Mouse (Mus musculus) erythroblast, embryonic 14.5 days (primary cell): Measurements from ENCODE around the gene Erbb2. TPM values are rescaled to one million over a fixed set of nuclear protein-coding genes. Genes with fewer than 3 reads are reported as not detected.
A peak's percentile ranks its signal among the peaks of the same experiment; 100 is the strongest.

Experiments used
- H3K27me3 ChIP-seq: 2 replicates; pipeline ENCODE4 v1.6.1; 2012; ENCODE audit warnings: inconsistent platforms; ENCODE audit not compliant: control insufficient read depth
- H3K36me3 ChIP-seq: 2 replicates; pipeline ENCODE4 v1.6.1; 2012; ENCODE audit warnings: mild to moderate bottlenecking, inconsistent platforms; ENCODE audit not compliant: control insufficient read depth
- H3K4me1 ChIP-seq: 2 replicates; pipeline ENCODE4 v1.6.1; 2012; ENCODE audit warnings: inconsistent platforms; ENCODE audit not compliant: control insufficient read depth
- H3K4me3 ChIP-seq: replicated peaks from 2 replicates; pipeline ENCODE3; 2012; ENCODE audit warnings: moderate library complexity, mild to moderate bottlenecking, inconsistent platforms
- H3K9me3 ChIP-seq: 2 replicates; pipeline ENCODE4 v1.6.1; 2012; ENCODE audit warnings: low read length, inconsistent platforms, mixed read lengths; ENCODE audit not compliant: control insufficient read depth
- GATA1 ChIP-seq: IDR thresholded peaks from 2 replicates; pipeline ENCODE4 v1.6.1; 2012; ENCODE audit warnings: low read length, inconsistent platforms, mixed read lengths
- TAL1 ChIP-seq: IDR thresholded peaks from 3 replicates; pipeline ENCODE4 v1.6.1; 2012; ENCODE audit warnings: low read length, inconsistent platforms, mixed read lengths
- polyA plus RNA-seq: library from polyadenylated mRNA; stranded (reverse); fragments of >175 nt; gene quantifications from 2 replicates; pipeline ENCODE4 v1.2.3, GENCODE M21; 2012

The Erbb2 gene
- polyA plus RNA-seq, 1 experiment, result 0.01 TPM

GRCm38 (mm10) chr11:98431743-98432502 is 19.7 kb downstream of the Erbb2 start:
- TF ChIP-seq GATA1, result no peak
- no peak for TF ChIP-seq TAL1
- H3K4me3 ChIP-seq, result no peak overlapping the region
- H3K9me3 ChIP-seq, result no peaks in the 10 kb centered on the region
- H3K27me3 ChIP-seq, result no peaks in the 10 kb centered on the region
- H3K36me3 ChIP-seq, result peaks cover 3% of the 10 kb centered on the region; the same call in 1 of the 2 replicates
- no peaks in the 10 kb centered on the region for H3K4me1 ChIP-seq

GRCm38 (mm10) chr11:98435723-98436122 is 23.5 kb downstream of the Erbb2 start:
- Histone ChIP-seq H3K36me3 (peaks cover 3% of the 10 kb centered on the region; the same call in 1 of the 2 replicates), H3K27me3 (no peaks in the 10 kb centered on the region), H3K4me1 (peaks cover 17% of the 10 kb centered on the region), H3K9me3 (peaks cover 2% of the 10 kb centered on the region; the same call in 1 of the 2 replicates), H3K4me3 (no peak overlapping the region)
- no peak for TF ChIP-seq TAL1
- TF ChIP-seq GATA1, result no peak

DNA sequence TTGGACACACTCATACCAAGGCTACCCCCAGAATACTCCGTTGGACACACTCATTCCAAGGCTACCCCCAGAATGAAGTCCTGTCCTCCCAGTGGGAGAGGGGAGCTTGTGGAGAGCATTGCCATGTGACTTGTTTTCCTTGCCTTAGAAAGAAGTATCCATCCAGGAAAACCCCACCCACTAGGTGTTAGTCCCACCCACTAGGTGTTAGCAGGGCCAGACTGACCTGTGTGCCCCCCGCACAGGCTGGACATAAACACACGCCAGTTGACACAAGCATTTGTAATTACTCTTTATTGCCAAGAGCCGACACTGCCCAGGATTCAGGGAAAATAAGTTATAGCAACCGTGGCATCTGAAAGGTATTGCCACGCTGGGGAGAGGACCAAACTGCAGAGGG is 25.2 kb downstream of the Erbb2 start:
- H3K4me1 ChIP-seq, result peaks cover 17% of the 10 kb centered on the region
- peaks cover 3% of the 10 kb centered on the region; the same call in 1 of the 2 replicates for H3K36me3 ChIP-seq
- no peak for TF ChIP-seq TAL1
- no peak for TF ChIP-seq GATA1
- no peak overlapping the region for H3K4me3 ChIP-seq
- H3K9me3 ChIP-seq, result peaks cover 2% of the 10 kb centered on the region; the same call in 1 of the 2 replicates
- H3K27me3 ChIP-seq, result no peaks in the 10 kb centered on the region

GRCm38 (mm10) chr11:98438331-98439158 is 26.3 kb downstream of the Erbb2 start, which contains the start of gene Mien1:
Mien1 (minus strand) TSS chr11:98438991.
- Histone ChIP-seq H3K36me3 (peaks cover 3% of the 10 kb centered on the region; the same call in 1 of the 2 replicates), H3K4me3 (peak within 1 kb of the TSS; percentile 94), H3K27me3 (no peaks in the 10 kb centered on the region), H3K9me3 (peaks cover 2% of the 10 kb centered on the region; the same call in 1 of the 2 replicates), H3K4me1 (peaks cover 17% of the 10 kb centered on the region)
- TF ChIP-seq TAL1 (no peak), GATA1 (no peak)

GRCm38 (mm10) chr11:98443688-98444087 is 31.4 kb downstream of the Erbb2 start:
- Histone ChIP-seq H3K36me3 (no peaks in the 10 kb centered on the region), H3K27me3 (peaks cover 38% of the 10 kb centered on the region), H3K4me1 (peaks cover 4% of the 10 kb centered on the region), H3K4me3 (no peak overlapping the region), H3K9me3 (peaks cover 4% of the 10 kb centered on the region; the same call in 1 of the 2 replicates)
- no peak for TF ChIP-seq GATA1
- no peak for TF ChIP-seq TAL1

DNA sequence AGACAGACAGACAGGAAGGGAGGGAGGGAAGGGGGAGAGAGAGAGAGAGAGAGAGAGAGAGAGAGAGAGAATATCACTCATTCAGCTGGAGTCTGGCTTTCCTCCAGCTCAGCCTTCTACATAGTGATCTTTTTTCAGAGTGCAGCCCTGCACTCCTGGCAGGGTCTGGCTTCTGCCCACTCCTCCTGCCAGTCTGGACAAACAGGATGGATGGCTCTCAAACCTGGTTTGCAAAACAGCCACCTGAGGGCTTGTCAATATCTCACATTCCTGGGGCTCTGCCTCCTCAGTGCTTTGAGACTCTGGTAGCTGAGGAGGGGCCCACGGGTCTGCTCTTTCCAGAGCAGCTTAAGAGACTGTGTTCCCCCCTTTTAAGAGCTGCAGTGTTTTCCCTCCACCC is 33.0 kb downstream of the Erbb2 start:
- peaks cover 2% of the 10 kb centered on the region; the same call in 1 of the 2 replicates for H3K9me3 ChIP-seq
- H3K4me1 ChIP-seq, result no peaks in the 10 kb centered on the region
- no peak overlapping the region for H3K4me3 ChIP-seq
- TF ChIP-seq TAL1 (no peak), GATA1 (no peak)
- H3K27me3 ChIP-seq, result peaks cover 47% of the 10 kb centered on the region
- H3K36me3 ChIP-seq, result no peaks in the 10 kb centered on the region; the same call in 1 of the 2 replicates

DNA sequence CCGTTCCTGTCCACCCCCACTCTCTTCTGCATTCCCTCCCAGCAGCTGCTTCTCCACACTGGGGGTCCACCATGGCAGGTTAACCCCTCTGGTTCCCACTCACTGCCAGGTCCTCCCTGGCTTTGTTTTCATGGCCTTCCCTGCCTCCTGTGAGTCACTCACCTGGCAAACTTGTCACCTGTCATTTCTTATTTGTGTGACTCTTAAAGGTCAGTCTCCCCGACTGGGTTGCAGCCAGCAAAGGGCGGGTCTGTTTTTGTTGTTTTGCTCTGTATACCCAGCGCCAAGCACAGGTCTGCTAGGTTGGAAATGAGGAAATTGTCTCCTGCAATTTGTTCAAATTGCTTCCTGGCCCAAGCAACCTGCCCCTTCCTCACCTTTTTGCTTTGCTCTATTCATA is 33.4 kb downstream of the Erbb2 start:
- peaks cover 47% of the 10 kb centered on the region for H3K27me3 ChIP-seq
- no peak for TF ChIP-seq TAL1
- TF ChIP-seq GATA1, result no peak
- no peak overlapping the region for H3K4me3 ChIP-seq
- H3K9me3 ChIP-seq, result peaks cover 2% of the 10 kb centered on the region; the same call in 1 of the 2 replicates
- no peaks in the 10 kb centered on the region for H3K4me1 ChIP-seq
- peaks cover 2% of the 10 kb centered on the region; the same call in 1 of the 2 replicates for H3K36me3 ChIP-seq

GRCm38 (mm10) chr11:98446213-98446561 is 33.9 kb downstream of the Erbb2 start, which contains the start of gene Grb7:
Grb7 (plus strand) TSS chr11:98446394.
- peaks cover 47% of the 10 kb centered on the region for H3K27me3 ChIP-seq
- H3K4me1 ChIP-seq, result no peaks in the 10 kb centered on the region
- TF ChIP-seq GATA1, result no peak
- TF ChIP-seq TAL1, result no peak
- H3K36me3 ChIP-seq, result peaks cover 6% of the 10 kb centered on the region; the same call in 1 of the 2 replicates
- peaks cover 2% of the 10 kb centered on the region; the same call in 1 of the 2 replicates for H3K9me3 ChIP-seq
- peak within 1 kb of the TSS; percentile 39 for H3K4me3 ChIP-seq
